Mouse (Mus musculus): ENCODE measurements around the gene Gm20388.

Gene Gm20388

GRCm38 (mm10) chr8:124346852-124347523, 4436.3 kb downstream of the Gm20388 start:
- DNase-seq: peak; percentile 75 to 87

- DNase-seq: no peak
Measured at GRCm38 (mm10) chr8:124348087-124348486, 4437.4 kb downstream of the Gm20388 start.

GRCm38 (mm10) chr8:124349663-124350062, 4439.0 kb downstream of the Gm20388 start:
- peak; percentile 92 to 93 for DNase-seq

GRCm38 (mm10) chr8:124351636-124352035, 4441.0 kb downstream of the Gm20388 start:
- DNase-seq: no peak

GRCm38 (mm10) chr8:124360911-124361310, 4450.3 kb downstream of the Gm20388 start:
- DNase-seq: no peak

- DNase-seq: no peak
Measured at GRCm38 (mm10) chr8:124361773-124362427, 4451.3 kb downstream of the Gm20388 start.

GRCm38 (mm10) chr8:124362589-124362988, 4451.9 kb downstream of the Gm20388 start:
- DNase-seq: no peak

- no peak for DNase-seq
Measured at GRCm38 (mm10) chr8:124363337-124363736, 4452.7 kb downstream of the Gm20388 start.

GRCm38 (mm10) chr8:124368213-124368612, 4457.6 kb downstream of the Gm20388 start:
- DNase-seq: peak; percentile 79 to 89

GRCm38 (mm10) chr8:124370422-124371183, 4460.0 kb downstream of the Gm20388 start:
- no peak for DNase-seq

- DNase-seq: no peak
Measured at GRCm38 (mm10) chr8:124371410-124372123, 4460.9 kb downstream of the Gm20388 start.

GRCm38 (mm10) chr8:124373753-124374152, 4463.1 kb downstream of the Gm20388 start:
- no peak for DNase-seq

- DNase-seq: no peak
Measured at GRCm38 (mm10) chr8:124375168-124375567, 4464.5 kb downstream of the Gm20388 start.

GRCm38 (mm10) chr8:124375727-124376126, 4465.1 kb downstream of the Gm20388 start:
- peak; percentile 59 to 69 for DNase-seq

GRCm38 (mm10) chr8:124376406-124376805, 4465.8 kb downstream of the Gm20388 start:
- DNase-seq: no peak

GRCm38 (mm10) chr8:124379289-124379688, 4468.6 kb downstream of the Gm20388 start:
- no peak for DNase-seq

GRCm38 (mm10) chr8:124382235-124382634, 4471.6 kb downstream of the Gm20388 start:
- no peak for DNase-seq

- DNase-seq: peak; percentile 57 to 59
Measured at GRCm38 (mm10) chr8:124384336-124384735, 4473.7 kb downstream of the Gm20388 start.

- DNase-seq: peak; percentile 69 to 76
Measured at GRCm38 (mm10) chr8:124386225-124386899, 4475.7 kb downstream of the Gm20388 start.

GRCm38 (mm10) chr8:124389495-124389894, 4478.9 kb downstream of the Gm20388 start:
- no peak for DNase-seq

- DNase-seq: no peak
Measured at GRCm38 (mm10) chr8:124391191-124391590, 4480.6 kb downstream of the Gm20388 start.

GRCm38 (mm10) chr8:124392271-124393012, 4481.8 kb downstream of the Gm20388 start:
- no peak for DNase-seq
